Mouse (Mus musculus) liver, adult 2 months (tissue): ENCODE results near the gene Usf1.

Experiments
- CTCF ChIP-seq: fragments of 200-500 bp; IDR thresholded peaks from 2 replicates; pipeline ENCODE4 v1.5.1; 2011; ENCODE audit warnings: low read depth, low read length, control low read depth
- POLR2A ChIP-seq: fragments of 200-500 bp; IDR thresholded peaks from 2 replicates; pipeline ENCODE4 v1.6.1; 2011; ENCODE audit warnings: low read length, control low read depth; ENCODE audit not compliant: insufficient read depth; ENCODE audit errors: extremely low read depth

DNA sequence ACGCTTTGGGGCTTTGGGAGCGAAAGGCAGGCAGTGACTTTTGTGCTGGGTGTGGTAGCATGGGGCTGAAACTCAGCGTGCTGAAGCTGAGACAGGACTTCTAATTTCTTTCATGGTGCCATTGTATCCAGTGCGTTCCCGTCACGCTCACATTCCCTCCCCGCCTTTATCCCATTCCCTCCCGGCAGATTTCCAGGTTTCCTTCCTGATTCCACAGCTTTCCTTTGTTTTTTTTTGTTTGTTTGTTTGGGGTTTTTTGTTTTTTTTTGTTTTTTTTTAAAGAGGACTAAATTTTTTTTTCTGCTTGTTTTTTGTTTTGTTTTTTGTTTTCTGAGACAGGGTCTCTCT, 31.3 kb downstream of the Usf1 start:
- TF ChIP-seq CTCF (no peak), POLR2A (no peak)
